Mouse (Mus musculus): ENCODE data around the gene Inafm2.

The Inafm2 gene

GRCm38 (mm10) chr2:118745232-118745884 lies at the start of gene Inafm2:
Inafm2 (plus strand) TSS chr2:118745758.
- DNase-seq (ENCODE audit: low read depth): peak; percentile 90

- DNase-seq (ENCODE audit: low read depth): peak; percentile 25
Observed at GRCm38 (mm10) chr2:118696451-118697308, 48.9 kb upstream of the Inafm2 start.

GRCm38 (mm10) chr2:118697311-118697877 lies 48.2 kb upstream of the Inafm2 start:
- no peak for DNase-seq (ENCODE audit: low read depth)

- DNase-seq (ENCODE audit: low read depth): no peak
Observed at GRCm38 (mm10) chr2:118697955-118698354, 47.6 kb upstream of the Inafm2 start.

- peak; percentile 84 for DNase-seq (ENCODE audit: low read depth)
Observed at GRCm38 (mm10) chr2:118700179-118701062, 45.1 kb upstream of the Inafm2 start.

GRCm38 (mm10) chr2:118701161-118701560 lies 44.4 kb upstream of the Inafm2 start:
- no peak for DNase-seq (ENCODE audit: low read depth)

- DNase-seq (ENCODE audit: low read depth): peak; percentile 18
Observed at GRCm38 (mm10) chr2:118701971-118702882, 43.3 kb upstream of the Inafm2 start.

GRCm38 (mm10) chr2:118702883-118703761 lies 42.4 kb upstream of the Inafm2 start:
- DNase-seq (ENCODE audit: low read depth): peak; percentile 40

GRCm38 (mm10) chr2:118703913-118704730 lies 41.4 kb upstream of the Inafm2 start, which contains the start of gene Ankrd63:
Ankrd63 (minus strand) TSS chr2:118703963.
- peak; percentile 46 for DNase-seq (ENCODE audit: low read depth)

- DNase-seq (ENCODE audit: low read depth): no peak
Observed at GRCm38 (mm10) chr2:118706436-118706835, 39.1 kb upstream of the Inafm2 start.

GRCm38 (mm10) chr2:118708472-118708871 lies 37.1 kb upstream of the Inafm2 start:
- DNase-seq (ENCODE audit: low read depth): no peak

- DNase-seq (ENCODE audit: low read depth): no peak
Observed at GRCm38 (mm10) chr2:118709655-118710221, 35.8 kb upstream of the Inafm2 start.

GRCm38 (mm10) chr2:118711038-118711494 lies 34.5 kb upstream of the Inafm2 start:
- DNase-seq (ENCODE audit: low read depth): no peak

GRCm38 (mm10) chr2:118713631-118714030 lies 31.9 kb upstream of the Inafm2 start:
- no peak for DNase-seq (ENCODE audit: low read depth)

- no peak for DNase-seq (ENCODE audit: low read depth)
Observed at GRCm38 (mm10) chr2:118714230-118714629, 31.3 kb upstream of the Inafm2 start.

GRCm38 (mm10) chr2:118716677-118717076 lies 28.9 kb upstream of the Inafm2 start:
- no peak for DNase-seq (ENCODE audit: low read depth)

- no peak for DNase-seq (ENCODE audit: low read depth)
Observed at GRCm38 (mm10) chr2:118723693-118724486, 21.7 kb upstream of the Inafm2 start.

GRCm38 (mm10) chr2:118725511-118725910 lies 20.0 kb upstream of the Inafm2 start:
- no peak for DNase-seq (ENCODE audit: low read depth)

Measured in induced T-regulatory cell, adult 2 months (primary cell).